Mouse (Mus musculus) left cerebral cortex, adult 6 months (tissue): Measurements from ENCODE around the gene Olfr630. TPM values are rescaled to one million over a fixed set of nuclear protein-coding genes. Genes with fewer than 3 reads are reported as not detected.

Source experiments
- long read RNA-seq, 2 experiments: library from polyadenylated mRNA; unstranded; transcript quantifications; one replicate each; pipeline ENCODE4 v2.0.0; 2019 to 2020
- polyA plus RNA-seq: library from polyadenylated mRNA; unstranded; fragments of <200 nt; fragmentation: Nextera tagmentation; gene quantifications from 2 replicates; pipeline ENCODE4 v1.2.3, GENCODE M21; 2021

Olfr630 gene
- polyA plus RNA-seq, result not detected in 2 replicates
- long read RNA-seq, experiment 1, result 0 reads
- long read RNA-seq, experiment 2, result 0 reads

DNA sequence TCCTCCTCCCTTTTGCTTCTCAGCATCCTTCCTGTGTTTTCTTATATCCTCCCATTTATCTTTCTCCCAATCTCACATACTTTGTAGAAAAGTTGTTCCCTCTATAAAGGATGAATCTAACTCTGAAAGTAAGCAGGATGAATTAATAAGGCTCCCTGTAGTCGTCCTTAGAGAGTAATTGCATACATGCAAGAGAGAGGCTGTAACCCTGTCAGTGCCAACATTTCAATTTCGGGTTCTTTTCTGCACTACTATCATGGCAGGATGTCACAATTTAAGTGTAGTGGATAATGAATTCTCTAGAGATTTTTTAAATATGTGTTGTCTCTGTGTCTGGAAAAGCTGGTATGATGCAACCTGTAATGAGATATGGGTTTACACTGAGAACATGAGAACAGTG, at the start of gene Olfr630:
Gene Olfr630 (minus strand): TSS at position 101 of the 400 bp plus-strand sequence.

DNA sequence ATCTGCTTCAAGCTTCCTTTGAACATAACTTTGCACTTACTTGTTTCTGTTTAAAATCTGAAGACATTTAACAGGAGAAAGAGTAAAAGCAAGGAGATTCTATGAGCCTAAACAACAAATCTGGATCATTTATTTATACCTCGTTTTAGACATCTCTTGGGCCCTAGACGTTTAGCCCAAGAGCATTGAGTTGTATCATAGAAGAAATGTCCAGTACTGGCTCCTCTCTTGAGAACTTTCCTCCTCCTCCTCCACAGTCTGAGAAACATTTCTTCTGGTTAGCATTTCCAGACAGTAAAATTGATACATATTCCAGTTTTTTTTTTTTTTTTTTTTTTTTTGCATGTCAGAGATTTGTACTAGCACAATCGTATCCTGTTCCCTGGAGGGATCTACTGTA, 34.6 kb upstream of the Olfr630 start, which contains the start of gene Olfr67:
Gene Olfr67 (minus strand): TSS at position 101 of the 400 bp plus-strand sequence.

DNA sequence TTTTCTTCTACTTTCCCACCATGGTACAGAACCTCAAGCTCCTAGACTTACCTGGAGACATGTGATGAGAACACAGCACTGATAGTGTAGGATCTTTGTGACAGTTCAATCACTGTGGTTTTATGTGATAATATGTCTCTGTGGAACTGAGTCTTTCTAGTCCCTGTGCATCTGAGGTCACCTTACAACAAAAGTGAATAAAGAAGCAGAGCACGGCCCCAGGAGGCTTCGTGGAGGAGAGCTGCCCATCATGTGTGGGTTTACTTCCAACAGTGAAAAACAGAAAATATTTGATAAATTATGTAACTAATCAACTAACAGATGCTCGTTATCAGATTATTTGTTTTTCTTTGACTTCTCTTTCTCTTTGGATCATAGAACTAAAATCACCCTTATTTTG, 22.5 kb upstream of the Olfr630 start, which contains the start of gene Olfr68:
Gene Olfr68 (minus strand): TSS at position 101 of the 400 bp plus-strand sequence.

DNA sequence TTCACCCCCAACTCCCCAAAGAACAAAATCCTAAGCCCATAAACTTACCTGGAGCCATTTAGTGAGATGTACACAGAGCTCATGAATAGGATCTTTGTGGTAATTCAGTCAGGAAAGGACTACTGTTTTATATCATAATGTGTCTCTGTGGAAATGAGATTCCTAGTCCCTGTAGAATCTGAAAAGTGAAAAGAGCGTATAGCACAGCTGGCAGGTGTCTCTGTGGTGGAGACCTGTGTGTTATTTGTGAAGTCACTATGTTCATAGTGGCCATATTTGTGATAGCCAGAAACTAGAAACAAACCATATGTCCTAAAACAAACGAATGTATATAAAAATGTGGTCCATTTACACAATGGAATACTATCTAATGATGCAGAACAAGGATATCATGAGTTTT, 14.4 kb upstream of the Olfr630 start, which contains the start of gene Olfr69:
Gene Olfr69 (minus strand): TSS at position 101 of the 400 bp plus-strand sequence.

DNA sequence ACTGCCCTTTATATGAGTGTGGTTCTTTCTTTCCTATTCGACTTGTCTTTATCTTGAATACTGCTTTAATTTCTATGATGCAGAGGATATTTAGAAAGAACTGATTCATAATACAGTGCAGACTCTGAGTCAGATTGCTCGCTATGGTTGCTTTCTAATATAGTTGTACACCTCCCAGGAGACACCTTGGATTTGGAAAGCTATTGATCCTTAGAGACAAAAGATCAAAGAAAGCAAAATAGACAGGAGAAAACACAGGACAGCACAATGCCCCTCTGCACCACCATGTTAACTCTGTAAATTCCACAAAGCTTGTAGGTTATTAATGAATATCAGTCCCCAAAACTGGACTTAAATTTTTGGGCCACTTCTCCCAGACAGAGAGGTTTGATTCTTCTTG, 12.3 kb downstream of the Olfr630 start, which contains the start of gene Olfr629:
Gene Olfr629 (minus strand): TSS at position 101 of the 400 bp plus-strand sequence.

DNA sequence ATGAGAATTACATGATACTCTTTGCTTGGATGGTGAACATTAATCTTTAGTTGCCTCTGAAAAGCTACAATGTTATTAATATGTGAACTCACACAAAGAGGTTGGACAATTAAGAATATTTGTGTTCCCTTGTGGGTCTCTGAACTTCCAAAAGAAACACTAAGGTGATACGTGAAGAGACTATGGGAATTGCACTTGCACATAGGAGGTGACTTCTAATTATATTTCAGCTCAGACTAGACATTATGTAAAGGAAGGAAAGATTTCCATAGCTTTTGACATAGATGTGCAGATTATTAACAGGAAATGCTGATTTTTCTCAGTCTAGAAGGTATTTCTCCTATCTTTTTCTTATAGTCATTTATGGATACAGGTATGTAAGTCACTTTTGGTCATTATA, 27.1 kb downstream of the Olfr630 start, which contains the start of gene Olfr628:
Gene Olfr628 (plus strand): TSS at position 301 of the 400 bp plus-strand sequence.

DNA sequence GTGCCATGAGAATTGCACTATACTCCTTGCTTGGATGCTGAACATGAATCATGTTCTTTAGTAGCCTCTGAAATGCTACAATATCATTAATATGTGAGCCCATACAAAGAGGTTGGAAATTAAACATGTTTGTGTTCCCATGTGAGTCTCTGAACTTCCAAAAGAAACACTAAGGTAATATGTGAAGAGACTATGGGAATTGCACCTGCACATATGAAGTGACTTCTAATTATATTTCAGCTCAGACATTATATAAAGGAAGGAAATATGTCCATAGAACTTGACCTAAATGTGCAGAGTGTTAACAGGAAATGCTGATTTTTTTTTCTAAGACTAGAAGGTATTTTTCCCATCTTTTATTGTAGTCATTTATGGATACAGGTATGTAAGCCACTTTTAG, 42.8 kb downstream of the Olfr630 start, which contains the start of gene Olfr243:
Gene Olfr243 (plus strand): TSS at position 301 of the 400 bp plus-strand sequence.

Other genes starting within 250 kb of the Olfr630 start
- gene Olfr610, start 245.2 kb downstream of the Olfr630 start, polyA plus RNA-seq, result not detected in 2 replicates
- gene Olfr611, start 236.5 kb downstream of the Olfr630 start, polyA plus RNA-seq, result not detected in 2 replicates
- gene Olfr612, start 214.6 kb downstream of the Olfr630 start, polyA plus RNA-seq, result not detected in 2 replicates
- gene Olfr613, start 209.3 kb downstream of the Olfr630 start, polyA plus RNA-seq, result not detected in 2 replicates
- gene Olfr615, start 201.3 kb downstream of the Olfr630 start, polyA plus RNA-seq, result not detected in 2 replicates
- gene Olfr616, start 188.2 kb downstream of the Olfr630 start, polyA plus RNA-seq, result not detected in 2 replicates
- gene Olfr617, start 184.3 kb downstream of the Olfr630 start, polyA plus RNA-seq, result not detected in 2 replicates
- not detected in 2 replicates for gene Olfr618, start 167.2 kb downstream of the Olfr630 start, polyA plus RNA-seq
- not detected in 2 replicates for gene Olfr619, start 156.8 kb downstream of the Olfr630 start, polyA plus RNA-seq
- not detected in 2 replicates for gene Olfr620, start 144.8 kb downstream of the Olfr630 start, polyA plus RNA-seq
- not detected in 2 replicates for gene Olfr622, start 114.6 kb downstream of the Olfr630 start, polyA plus RNA-seq
- not detected in 2 replicates for gene Olfr623, start 93.6 kb downstream of the Olfr630 start, polyA plus RNA-seq
- 0.01 TPM in 1 of 2 replicates, not detected in the other for gene Olfr624, start 86.1 kb downstream of the Olfr630 start, polyA plus RNA-seq
- gene Olfr625-ps1, start 74.6 kb downstream of the Olfr630 start, polyA plus RNA-seq, result not detected in 2 replicates
- not detected in 2 replicates for gene Olfr243, start 42.7 kb downstream of the Olfr630 start, polyA plus RNA-seq
- not detected in 2 replicates for gene Olfr628, start 27.0 kb downstream of the Olfr630 start, polyA plus RNA-seq
- not detected in 2 replicates for gene Olfr629, start 12.4 kb downstream of the Olfr630 start, polyA plus RNA-seq
- gene Olfr69, start 14.3 kb upstream of the Olfr630 start, polyA plus RNA-seq, result not detected in 2 replicates
- gene Olfr68, start 22.4 kb upstream of the Olfr630 start, polyA plus RNA-seq, result not detected in 2 replicates
- not detected in 2 replicates for gene Olfr67, start 34.5 kb upstream of the Olfr630 start, polyA plus RNA-seq
- gene Hbb-bt, start 56.7 kb upstream of the Olfr630 start, polyA plus RNA-seq, result 3.2 and 6.0 TPM in 2 replicates
- gene Hbb-bs, start 70.8 kb upstream of the Olfr630 start, polyA plus RNA-seq, result 18.9 and 25.8 TPM in 2 replicates
- not detected in 2 replicates for gene Hbb-bh2, start 83.2 kb upstream of the Olfr630 start, polyA plus RNA-seq
- not detected in 2 replicates for gene Hbb-bh1, start 85.8 kb upstream of the Olfr630 start, polyA plus RNA-seq
- 0.20 TPM in 1 of 2 replicates, not detected in the other for gene Hbb-y, start 95.9 kb upstream of the Olfr630 start, polyA plus RNA-seq
- gene Olfr66, start 128.9 kb upstream of the Olfr630 start, polyA plus RNA-seq, result not detected in 2 replicates
- not detected in 2 replicates for gene Olfr64, start 137.2 kb upstream of the Olfr630 start, polyA plus RNA-seq
- not detected in 2 replicates for gene Olfr65, start 146.2 kb upstream of the Olfr630 start, polyA plus RNA-seq
- gene Olfr631, start 171.5 kb upstream of the Olfr630 start, polyA plus RNA-seq, result not detected in 2 replicates
- gene Olfr632, start 177.0 kb upstream of the Olfr630 start, polyA plus RNA-seq, result not detected in 2 replicates
- not detected in 2 replicates for gene Olfr633, start 187.1 kb upstream of the Olfr630 start, polyA plus RNA-seq
- gene Olfr635, start 213.8 kb upstream of the Olfr630 start, polyA plus RNA-seq, result 0.01 TPM in 1 of 2 replicates, not detected in the other
- not detected in 2 replicates for gene Olfr638, start 241.4 kb upstream of the Olfr630 start, polyA plus RNA-seq